Mouse (Mus musculus): ENCODE measurements around the gene Akirin2. TPM values are rescaled to one million over a fixed set of nuclear protein-coding genes. Genes with fewer than 3 reads are reported as not detected.

Gene Akirin2
- polyA plus RNA-seq (2015; fragmentation: Nextera tagmentation; extraction: Ambion mirVana): 20.0 and 26.0 TPM in 2 replicates

- no peak; the same call in none of the 2 replicates for ATAC-seq (ENCODE audit: low read depth)
- WGBS: under 1% methylated on average over 27 of the region's 53 CpGs
- peak within 1 kb of the TSS; percentile 97 for H3K9ac ChIP-seq (ENCODE audit: low read length)
- peak within 1 kb of the TSS; percentile 96 for H3K4me3 ChIP-seq (ENCODE audit: low read length)
- peak within 1 kb of the TSS; percentile 95 for H3K27ac ChIP-seq (ENCODE audit: low read length)
- H3K36me3 ChIP-seq (ENCODE audit: control insufficient read depth, insufficient read depth, low read length): peaks cover 2% of the 10 kb centered on the region; the same call in 1 of the 2 replicates
- peaks cover 14% of the 10 kb centered on the region for H3K4me1 ChIP-seq (replicated peaks; ENCODE audit: control insufficient read depth, insufficient read depth, low read length)
- H3K4me2 ChIP-seq (ENCODE audit: low read depth, low read length): peak within 1 kb of the TSS; percentile 76
- no peaks in the 10 kb centered on the region for H3K27me3 ChIP-seq (ENCODE audit: control insufficient read depth, insufficient read depth, low read depth, low read length)
- H3K9me3 ChIP-seq (ENCODE audit: control insufficient read depth, low read length): no peaks in the 10 kb centered on the region
Measured at GRCm38 (mm10) chr4:34550748-34551097, at the start of gene Akirin2. Gene Akirin2 (plus strand): TSS chr4:34550937.

GRCm38 (mm10) chr4:34510305-34510704 lies 40.4 kb upstream of the Akirin2 start:
- no peak for ATAC-seq (ENCODE audit: low read depth)

GRCm38 (mm10) chr4:34522846-34523245 lies 27.9 kb upstream of the Akirin2 start:
- no peak overlapping the region for H3K4me2 ChIP-seq (ENCODE audit: low read depth, low read length)
- no peak overlapping the region for H3K27ac ChIP-seq (ENCODE audit: low read length)
- WGBS: 67% methylated on average over 3 of the region's 3 CpGs
- H3K4me3 ChIP-seq (ENCODE audit: low read length): no peak overlapping the region
- H3K9me3 ChIP-seq (ENCODE audit: control insufficient read depth, low read length): no peaks in the 10 kb centered on the region
- H3K9ac ChIP-seq (ENCODE audit: low read length): no peak overlapping the region
- no peaks in the 10 kb centered on the region for H3K27me3 ChIP-seq (ENCODE audit: control insufficient read depth, insufficient read depth, low read depth, low read length)
- ATAC-seq (ENCODE audit: low read depth): no peak
- no peaks in the 10 kb centered on the region for H3K36me3 ChIP-seq (ENCODE audit: control insufficient read depth, insufficient read depth, low read length)
- no peaks in the 10 kb centered on the region for H3K4me1 ChIP-seq (replicated peaks; ENCODE audit: control insufficient read depth, insufficient read depth, low read length)

More at GRCm38 (mm10) chr4:34510305-34510704, 40.4 kb upstream of the Akirin2 start:
- H3K9ac ChIP-seq (ENCODE audit: low read length): no peak overlapping the region
- H3K9me3 ChIP-seq (ENCODE audit: control insufficient read depth, low read length): no peaks in the 10 kb centered on the region; the same call in 1 of the 2 replicates
- no peak overlapping the region for H3K4me3 ChIP-seq (ENCODE audit: low read length)
- H3K27me3 ChIP-seq (ENCODE audit: control insufficient read depth, insufficient read depth, low read depth, low read length): no peaks in the 10 kb centered on the region
- 77% methylated on average over 3 of the region's 3 CpGs for WGBS
- H3K27ac ChIP-seq (ENCODE audit: low read length): no peak overlapping the region
- no peaks in the 10 kb centered on the region for H3K4me1 ChIP-seq (replicated peaks; ENCODE audit: control insufficient read depth, insufficient read depth, low read length)
- no peaks in the 10 kb centered on the region for H3K36me3 ChIP-seq (ENCODE audit: control insufficient read depth, insufficient read depth, low read length)
- H3K4me2 ChIP-seq (ENCODE audit: low read depth, low read length): no peak overlapping the region

- no peak overlapping the region for H3K27ac ChIP-seq (ENCODE audit: low read length)
- H3K9ac ChIP-seq (ENCODE audit: low read length): no peak overlapping the region
- no peaks in the 10 kb centered on the region for H3K4me1 ChIP-seq (replicated peaks; ENCODE audit: control insufficient read depth, insufficient read depth, low read length)
- no peak for ATAC-seq (ENCODE audit: low read depth)
- H3K4me3 ChIP-seq (ENCODE audit: low read length): no peak overlapping the region
- H3K9me3 ChIP-seq (ENCODE audit: control insufficient read depth, low read length): no peaks in the 10 kb centered on the region
- H3K36me3 ChIP-seq (ENCODE audit: control insufficient read depth, insufficient read depth, low read length): no peaks in the 10 kb centered on the region
- no peak overlapping the region for H3K4me2 ChIP-seq (ENCODE audit: low read depth, low read length)
- 85% methylated on average over 4 of the region's 4 CpGs for WGBS
- H3K27me3 ChIP-seq (ENCODE audit: control insufficient read depth, insufficient read depth, low read depth, low read length): no peaks in the 10 kb centered on the region
Measured at GRCm38 (mm10) chr4:34523586-34523985, 27.2 kb upstream of the Akirin2 start.

GRCm38 (mm10) chr4:34526771-34527170 lies 24.0 kb upstream of the Akirin2 start:
- Histone ChIP-seq H3K27me3 (ENCODE audit: control insufficient read depth, insufficient read depth, low read depth, low read length) (no peaks in the 10 kb centered on the region), H3K4me2 (ENCODE audit: low read depth, low read length) (no peak overlapping the region), H3K36me3 (ENCODE audit: control insufficient read depth, insufficient read depth, low read length) (no peaks in the 10 kb centered on the region), H3K4me1 (replicated peaks; ENCODE audit: control insufficient read depth, insufficient read depth, low read length) (no peaks in the 10 kb centered on the region), H3K9ac (ENCODE audit: low read length) (no peak overlapping the region), H3K4me3 (ENCODE audit: low read length) (no peak overlapping the region), H3K9me3 (ENCODE audit: control insufficient read depth, low read length) (no peaks in the 10 kb centered on the region), H3K27ac (ENCODE audit: low read length) (no peak overlapping the region)
- 79% methylated on average over 3 of the region's 3 CpGs for WGBS
- no peak for ATAC-seq (ENCODE audit: low read depth)

GRCm38 (mm10) chr4:34528430-34529100 lies 22.2 kb upstream of the Akirin2 start:
- 69% methylated on average over 1 of the region's 1 CpGs for WGBS
- no peak overlapping the region for H3K4me2 ChIP-seq (ENCODE audit: low read depth, low read length)
- H3K4me1 ChIP-seq (replicated peaks; ENCODE audit: control insufficient read depth, insufficient read depth, low read length): no peaks in the 10 kb centered on the region
- no peak for ATAC-seq (ENCODE audit: low read depth)
- no peak overlapping the region for H3K27ac ChIP-seq (ENCODE audit: low read length)
- no peaks in the 10 kb centered on the region for H3K27me3 ChIP-seq (ENCODE audit: control insufficient read depth, insufficient read depth, low read depth, low read length)
- no peaks in the 10 kb centered on the region for H3K36me3 ChIP-seq (ENCODE audit: control insufficient read depth, insufficient read depth, low read length)
- no peak overlapping the region for H3K9ac ChIP-seq (ENCODE audit: low read length)
- no peak overlapping the region for H3K4me3 ChIP-seq (ENCODE audit: low read length)
- no peaks in the 10 kb centered on the region for H3K9me3 ChIP-seq (ENCODE audit: control insufficient read depth, low read length)

GRCm38 (mm10) chr4:34529379-34529778 lies 21.4 kb upstream of the Akirin2 start:
- Histone ChIP-seq H3K27ac (ENCODE audit: low read length) (no peak overlapping the region), H3K9me3 (ENCODE audit: control insufficient read depth, low read length) (no peaks in the 10 kb centered on the region), H3K4me2 (ENCODE audit: low read depth, low read length) (no peak overlapping the region), H3K27me3 (ENCODE audit: control insufficient read depth, insufficient read depth, low read depth, low read length) (no peaks in the 10 kb centered on the region), H3K36me3 (ENCODE audit: control insufficient read depth, insufficient read depth, low read length) (no peaks in the 10 kb centered on the region), H3K4me1 (replicated peaks; ENCODE audit: control insufficient read depth, insufficient read depth, low read length) (no peaks in the 10 kb centered on the region), H3K4me3 (ENCODE audit: low read length) (no peak overlapping the region), H3K9ac (ENCODE audit: low read length) (no peak overlapping the region)
- no peak for ATAC-seq (ENCODE audit: low read depth)
- whole genome bisulfite sequencing: 61% methylated on average over 4 of the region's 4 CpGs

- Histone ChIP-seq H3K4me1 (replicated peaks; ENCODE audit: control insufficient read depth, insufficient read depth, low read length) (no peaks in the 10 kb centered on the region), H3K36me3 (ENCODE audit: control insufficient read depth, insufficient read depth, low read length) (no peaks in the 10 kb centered on the region), H3K27ac (ENCODE audit: low read length) (no peak overlapping the region), H3K9me3 (ENCODE audit: control insufficient read depth, low read length) (no peaks in the 10 kb centered on the region), H3K9ac (ENCODE audit: low read length) (no peak overlapping the region), H3K27me3 (ENCODE audit: control insufficient read depth, insufficient read depth, low read depth, low read length) (no peaks in the 10 kb centered on the region), H3K4me2 (ENCODE audit: low read depth, low read length) (no peak overlapping the region), H3K4me3 (ENCODE audit: low read length) (no peak overlapping the region)
- ATAC-seq (ENCODE audit: low read depth): no peak
- WGBS: 77% methylated on average over 6 of the region's 6 CpGs
Measured at GRCm38 (mm10) chr4:34529941-34530340, 20.8 kb upstream of the Akirin2 start.

GRCm38 (mm10) chr4:34549981-34550747 lies 573 bp upstream of the Akirin2 start:
- 0 out of 2 replicates have a peak, but pooled peaks cover under 1% of the 10 kb centered on the region for H3K36me3 ChIP-seq (ENCODE audit: control insufficient read depth, insufficient read depth, low read length)
- WGBS: 1% methylated on average over 38 of the region's 38 CpGs
- ATAC-seq (ENCODE audit: low read depth): peak; percentile 95
- H3K4me3 ChIP-seq (ENCODE audit: low read length): peak overlapping the region; percentile 96
- H3K9ac ChIP-seq (ENCODE audit: low read length): peak overlapping the region; percentile 97
- no peaks in the 10 kb centered on the region for H3K27me3 ChIP-seq (ENCODE audit: control insufficient read depth, insufficient read depth, low read depth, low read length)
- peak overlapping the region; percentile 68 for H3K4me2 ChIP-seq (ENCODE audit: low read depth, low read length)
- no peaks in the 10 kb centered on the region for H3K9me3 ChIP-seq (ENCODE audit: control insufficient read depth, low read length)
- peak overlapping the region; percentile 95 for H3K27ac ChIP-seq (ENCODE audit: low read length)
- H3K4me1 ChIP-seq (replicated peaks; ENCODE audit: control insufficient read depth, insufficient read depth, low read length): peaks cover 9% of the 10 kb centered on the region
